Mouse (Mus musculus) urinary bladder, adult 2 months (tissue): ENCODE measurements around the gene Gm4922. TPM values are rescaled to one million over a fixed set of nuclear protein-coding genes. Genes with fewer than 3 reads are reported as not detected.

Experiments
- polyA plus RNA-seq: library from polyadenylated mRNA; depleted of rRNA; stranded (reverse); fragments of >200 nt; gene quantifications from 2 replicates; pipeline ENCODE4 v1.2.3, GENCODE M21; 2012; rRNA removed

The Gm4922 gene
- polyA plus RNA-seq, 1 experiment: not detected

Other genes with a start within 250 kb of the Gm4922 start
- gene Hebp2, start 240.7 kb downstream of the Gm4922 start, polyA plus RNA-seq: 24.7 and 26.9 TPM in 2 replicates
- 0.87 and 0.91 TPM in 2 replicates for gene Arfgef3, start 42.8 kb downstream of the Gm4922 start, polyA plus RNA-seq
- 246 and 252 TPM in 2 replicates for gene Perp, start 58.2 kb upstream of the Gm4922 start, polyA plus RNA-seq
- 3.7 and 4.4 TPM in 2 replicates for gene Tnfaip3, start 228.9 kb upstream of the Gm4922 start, polyA plus RNA-seq